Mouse (Mus musculus) E14TG2a.4 (cell line): ENCODE results near the gene Enc1.

Source experiments
- CTCF ChIP-seq: conservative IDR thresholded peaks from 2 replicates; pipeline ENCODE4 v1.5.1; 2014; ENCODE audit warnings: low read length
- NANOG ChIP-seq: IDR thresholded peaks from 2 replicates; pipeline ENCODE4 v1.6.1; 2014; ENCODE audit warnings: borderline replicate concordance, low read length, mixed read lengths

GRCm38 (mm10) chr13:97251736-97252135, 10.8 kb downstream of the Enc1 start:
- no peak for TF ChIP-seq CTCF
- TF ChIP-seq NANOG, result no peak
